Mouse (Mus musculus) myocyte (in vitro differentiated cells): ENCODE data around the gene Cpz.

Experiments
- MYOD1 ChIP-seq, 3 experiments: IDR thresholded peaks; one replicate each; pipeline ENCODE4 v1.6.1; 2011; ENCODE audit warnings: control low read depth in 2 of 3, low read depth in 2 of 3, mild to moderate bottlenecking in 2 of 3, moderate library complexity in 1 of 3; ENCODE audit not compliant: insufficient read length in 2 of 3, control insufficient read depth in 1 of 3
- POLR2A ChIP-seq: IDR thresholded peaks from one replicate; pipeline ENCODE4 v1.6.1; 2011; ENCODE audit warnings: low read depth, mild to moderate bottlenecking, control low read depth, moderate library complexity; ENCODE audit not compliant: insufficient read length
- USF1 ChIP-seq: IDR thresholded peaks from one replicate; pipeline ENCODE4 v1.6.1; 2011; ENCODE audit warnings: low read depth, mild to moderate bottlenecking, control low read depth, moderate library complexity

DNA sequence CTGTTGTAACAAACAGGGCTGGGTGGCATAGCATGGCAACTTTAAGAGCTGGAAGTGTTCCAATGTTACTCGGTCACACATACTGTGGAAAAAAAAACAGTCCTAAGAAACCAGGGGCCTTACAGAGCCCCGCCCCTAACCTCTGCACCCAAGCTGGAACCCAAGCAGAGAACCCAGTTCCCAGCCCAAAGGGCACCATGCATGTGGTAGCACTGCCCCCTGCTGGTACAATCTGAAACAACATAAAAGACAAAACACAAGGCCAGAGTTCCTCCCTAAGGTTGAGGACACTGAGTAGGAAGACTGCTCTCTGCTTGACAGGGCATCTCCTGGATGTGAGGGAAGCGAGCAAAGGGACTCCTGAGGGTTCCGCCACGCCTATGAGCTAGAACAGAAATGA, 14.9 kb downstream of the Cpz start:
- TF ChIP-seq POLR2A, result no peak
- no peak for TF ChIP-seq MYOD1 (IDR thresholded peaks at IDR 0.05; ENCODE audit: control insufficient read depth in 1 of 3, insufficient read length in 2 of 3, low read depth in 2 of 3)
- no peak for TF ChIP-seq USF1
